Mouse (Mus musculus): ENCODE data around the gene Dclk1.

- TF ChIP-seq CTCF (IDR thresholded peaks at IDR 0.05; ENCODE audit: insufficient read depth, low read depth, low read length) (no peak), POLR2A (IDR thresholded peaks at IDR 0.05; ENCODE audit: insufficient read depth, low read depth, low read length) (no peak)
These were observed 325.3 kb downstream of the Dclk1 start for GRCm38 (mm10) chr3:55567476-55567875.
